Mouse (Mus musculus): Measurements from ENCODE around the gene Nps. TPM values are rescaled to one million over a fixed set of nuclear protein-coding genes. Genes with fewer than 3 reads are reported as not detected.
A peak's percentile ranks its signal among the peaks of the same experiment; 100 is the strongest.
"Not testable (repeated sequence)": the region's sequence is repeated elsewhere in the genome, so short reads cannot be mapped to it uniquely, and the experiment has no call there.

Gene Nps
- under 1 TPM in 1 of 4 experiments, not detected in 3; 0.31 TPM for total RNA-seq (2022)

DNA sequence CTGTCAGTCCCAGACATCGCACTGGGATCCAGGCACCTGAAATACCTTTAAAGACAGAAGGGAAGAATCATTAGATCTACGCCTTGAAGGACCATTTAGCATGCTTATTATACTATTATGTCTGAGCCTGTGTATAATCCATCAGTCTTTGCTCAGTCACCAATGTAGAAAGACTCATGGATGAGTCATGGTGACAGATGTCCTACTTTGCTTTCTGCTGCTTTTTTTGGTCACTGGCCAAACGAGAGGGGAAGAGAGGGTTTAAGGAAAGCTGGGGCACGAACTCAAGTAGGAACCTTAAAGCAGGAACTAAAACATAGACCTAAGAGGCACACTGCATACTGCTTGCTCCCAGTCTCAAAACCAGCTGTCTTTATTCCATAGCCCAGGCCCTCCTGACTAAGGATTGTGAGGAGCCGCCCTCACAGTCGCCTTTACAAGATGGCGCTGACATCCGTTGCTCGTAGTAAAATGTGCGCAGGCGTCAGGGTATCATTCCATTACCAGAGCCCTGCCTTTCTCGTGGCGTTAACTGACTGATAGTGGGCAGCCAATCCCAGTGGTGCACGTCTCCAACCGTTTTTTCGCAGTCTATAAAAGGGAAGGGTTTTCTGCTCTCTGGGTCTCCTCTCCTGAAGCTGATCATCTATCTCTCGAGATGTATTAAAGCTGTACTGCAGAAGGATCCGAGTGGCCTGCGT is at the start of gene Nps:
Nps (plus strand) TSS at position 651 of the 701 bp plus-strand sequence.
- DNase-seq (ENCODE audit: low spot score in 2 of 2): not testable (repeated sequence)

DNA sequence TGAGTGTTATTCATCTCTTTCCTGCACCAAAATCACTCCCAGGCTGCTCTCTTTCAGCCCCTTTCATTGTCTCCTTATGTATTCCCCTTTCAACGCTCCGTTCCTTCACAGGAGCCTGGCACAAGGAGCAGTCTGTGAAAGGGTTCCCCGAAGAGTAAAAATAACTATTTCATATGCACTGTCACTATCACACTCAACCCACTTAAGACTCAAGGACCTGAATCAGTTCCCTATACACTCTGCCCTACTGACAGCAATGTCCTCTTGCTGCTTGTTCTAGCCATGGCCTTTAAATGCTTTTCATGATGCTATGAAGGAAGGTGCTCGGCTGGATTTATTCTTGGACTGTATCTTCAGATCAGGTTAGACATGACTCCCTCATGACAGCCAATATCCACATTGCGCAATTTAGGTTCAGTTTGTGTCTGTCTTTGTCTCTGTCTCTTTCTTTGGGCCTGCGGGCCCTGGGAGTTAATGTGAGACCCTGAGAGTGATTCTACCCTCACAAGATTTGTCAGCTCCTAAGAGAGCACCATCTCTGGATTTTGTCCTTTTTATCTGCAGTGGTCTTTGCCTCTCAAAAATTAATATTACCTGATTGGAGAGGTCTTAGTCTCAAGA is 49.4 kb upstream of the Nps start:
- no peak for DNase-seq (ENCODE audit: low spot score in 2 of 2)

DNA sequence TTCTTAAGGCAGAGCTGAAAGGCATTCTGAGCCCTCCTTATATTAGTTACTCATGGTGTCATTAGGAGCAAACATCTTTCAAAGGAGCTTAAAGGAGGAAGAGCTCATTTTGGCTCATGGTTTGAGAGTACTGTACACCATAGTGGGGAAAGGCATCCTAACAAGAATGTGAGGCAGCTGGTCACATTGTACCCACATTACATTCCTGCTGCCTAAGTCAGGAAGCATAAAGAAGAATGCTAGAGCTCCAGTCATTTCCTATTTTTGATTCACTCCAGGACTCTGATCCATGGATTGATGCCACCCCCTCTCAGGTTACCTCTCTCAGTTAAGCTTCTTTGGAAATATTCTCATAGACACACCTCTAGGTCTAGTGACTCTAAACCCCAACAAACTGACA is 48.2 kb upstream of the Nps start:
- no peak for DNase-seq (ENCODE audit: low spot score in 2 of 2)

DNA sequence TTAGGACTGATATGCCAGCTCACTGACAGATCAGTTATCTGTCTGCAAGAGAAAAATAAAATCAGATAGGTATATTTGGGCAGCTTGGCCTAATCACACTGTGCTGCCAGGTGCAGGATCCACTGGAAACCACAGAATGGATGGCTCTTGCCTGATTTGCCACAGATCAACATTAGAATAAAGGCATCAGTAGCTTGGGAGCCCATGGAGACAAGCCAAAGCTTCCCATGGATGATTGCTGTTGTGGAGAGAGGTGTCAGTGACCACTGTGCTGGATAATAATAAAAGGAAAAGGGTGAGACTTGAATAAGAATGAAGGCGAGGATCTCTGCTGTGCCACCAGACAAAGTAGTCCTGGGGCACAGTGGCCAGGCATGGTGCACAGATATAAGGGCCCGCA is 47.7 kb upstream of the Nps start:
- no peak for DNase-seq (ENCODE audit: low spot score in 2 of 2)

DNA sequence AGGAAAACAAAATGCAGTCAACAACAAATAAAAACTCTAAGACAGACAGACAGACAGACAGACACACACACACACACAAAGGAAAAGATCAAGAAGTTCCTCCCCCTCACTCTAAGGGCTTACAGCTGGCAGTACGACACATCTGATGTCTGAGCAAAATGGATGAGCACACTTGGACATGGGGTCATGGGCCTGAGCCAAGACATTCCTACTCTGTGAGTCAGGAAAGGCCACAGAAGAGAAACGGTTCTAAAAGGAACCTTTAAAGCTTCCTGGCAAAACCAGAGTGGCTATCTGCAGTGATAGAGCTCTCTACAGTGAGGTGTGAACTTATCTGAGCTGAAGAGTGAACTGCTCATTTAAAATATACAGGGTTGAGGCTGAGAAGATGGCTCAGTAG is 46.0 kb upstream of the Nps start:
- DNase-seq (ENCODE audit: low spot score in 2 of 2): no peak

DNA sequence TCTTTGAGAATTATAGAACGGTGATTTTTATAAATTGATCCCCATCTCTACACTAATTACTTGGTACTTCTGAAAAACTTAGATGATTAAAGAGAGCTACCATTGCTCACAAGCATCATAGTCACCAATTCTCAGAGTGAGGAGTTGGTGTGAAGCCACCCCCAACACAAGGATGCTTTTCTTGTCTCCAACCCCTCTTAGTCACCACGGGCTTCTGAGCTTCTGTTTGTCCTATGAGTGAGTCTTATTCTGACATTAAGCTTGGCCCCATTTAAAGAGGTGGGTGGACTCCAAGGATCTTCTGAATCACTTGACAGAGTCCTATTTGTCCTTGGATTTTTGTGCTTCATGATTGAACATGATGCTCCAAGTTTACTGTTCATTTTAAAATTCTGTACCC is 37.0 kb upstream of the Nps start:
- no peak for DNase-seq (ENCODE audit: low spot score in 2 of 2)

DNA sequence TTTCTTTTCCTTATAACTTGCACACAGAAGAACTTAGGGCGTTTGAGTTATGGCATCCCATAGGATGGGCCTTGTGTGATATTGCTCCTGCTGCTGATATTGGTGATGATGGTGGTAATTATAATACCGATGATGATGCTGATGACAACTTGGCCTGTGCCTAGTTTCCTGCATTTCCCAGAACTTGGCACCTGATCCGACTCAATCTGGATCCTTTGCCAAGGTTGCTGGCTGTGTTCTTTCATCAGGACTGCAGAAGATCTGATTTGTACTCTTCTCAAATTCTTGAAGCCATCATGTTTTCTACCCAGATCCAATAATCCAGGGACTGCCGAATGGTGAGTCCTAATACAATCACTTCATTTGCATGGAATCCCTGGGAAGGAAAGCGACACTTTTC is 32.5 kb upstream of the Nps start:
- no peak for DNase-seq (ENCODE audit: low spot score in 2 of 2)

DNA sequence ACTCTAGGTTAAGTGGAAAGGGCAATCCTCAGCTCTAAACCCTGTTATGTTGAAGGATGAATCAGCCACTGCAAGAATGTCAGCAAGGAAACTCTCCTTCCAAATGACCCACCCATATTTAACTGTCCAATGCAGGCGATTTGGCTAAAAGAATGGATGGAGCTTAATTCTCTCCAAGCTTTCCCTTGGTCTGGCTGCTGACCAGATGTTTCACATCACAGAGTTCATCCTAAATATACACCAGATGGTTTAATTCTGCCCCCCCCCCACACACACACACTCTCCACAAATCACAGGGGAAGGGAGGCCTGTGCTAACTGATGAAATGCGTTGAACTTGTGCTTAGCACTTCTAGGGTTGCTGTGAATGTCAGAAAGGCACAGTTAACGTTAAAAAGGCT is 21.4 kb upstream of the Nps start:
- DNase-seq (ENCODE audit: low spot score in 2 of 2): no peak

DNA sequence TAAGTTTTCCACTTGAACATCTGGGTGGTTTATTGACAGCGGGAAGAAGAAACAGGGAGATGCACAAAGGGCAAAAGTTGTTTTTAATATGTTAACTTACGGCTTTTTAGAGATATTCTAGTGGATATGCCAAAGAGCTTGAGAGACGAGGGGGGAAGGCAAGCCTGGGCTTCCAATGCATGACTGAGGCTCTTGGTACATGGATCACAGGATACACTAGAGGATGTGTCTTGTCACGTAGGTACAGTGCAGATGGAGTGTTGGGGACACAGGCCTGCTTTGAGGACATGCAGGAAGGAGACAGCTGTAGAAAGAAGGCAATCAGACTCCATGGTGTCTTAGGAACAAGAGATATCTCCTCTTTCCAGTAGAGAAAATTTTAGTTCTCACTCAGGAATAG is 19.1 kb upstream of the Nps start:
- DNase-seq (ENCODE audit: low spot score in 2 of 2): no peak

DNA sequence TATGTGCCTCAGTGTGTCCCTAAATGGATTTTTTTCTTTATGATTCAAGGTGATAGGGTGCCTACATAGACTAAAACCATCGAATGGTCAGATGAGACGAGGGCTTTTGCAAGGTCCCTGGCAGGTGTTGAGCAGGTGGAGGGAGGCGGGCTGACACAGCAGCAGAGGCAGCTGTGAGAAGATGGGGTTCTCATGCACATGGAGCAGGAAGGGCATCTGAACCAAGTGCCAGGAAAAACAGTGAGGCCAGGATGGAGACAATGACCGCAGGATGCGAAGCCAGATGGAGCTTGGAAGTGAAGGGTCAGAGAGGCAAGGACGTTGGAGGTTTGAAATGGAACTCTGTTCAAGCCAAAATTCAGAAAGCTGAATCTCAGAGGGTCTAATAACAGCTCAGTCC is 18.5 kb upstream of the Nps start:
- DNase-seq (ENCODE audit: low spot score in 2 of 2): no peak

DNA sequence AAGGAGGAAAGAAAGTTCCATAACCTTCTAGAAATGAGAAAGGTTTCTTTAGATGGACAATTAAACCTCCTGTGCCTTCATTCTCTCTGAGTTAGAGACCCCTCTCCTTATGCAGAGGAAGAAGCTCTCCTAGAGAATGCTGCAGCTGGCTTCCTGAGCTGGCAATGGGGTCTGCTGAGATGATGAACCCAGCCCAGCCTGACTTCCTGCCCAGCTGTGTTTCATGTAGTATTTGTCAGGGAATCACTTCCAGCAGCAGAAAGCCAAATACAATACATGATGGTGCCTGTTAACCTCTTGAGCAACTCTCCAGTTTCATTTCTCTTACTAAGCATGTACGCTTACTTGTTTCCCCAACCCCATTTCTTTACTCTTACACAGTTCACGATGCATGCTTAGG is 17.9 kb upstream of the Nps start:
- DNase-seq (ENCODE audit: low spot score in 2 of 2): no peak

DNA sequence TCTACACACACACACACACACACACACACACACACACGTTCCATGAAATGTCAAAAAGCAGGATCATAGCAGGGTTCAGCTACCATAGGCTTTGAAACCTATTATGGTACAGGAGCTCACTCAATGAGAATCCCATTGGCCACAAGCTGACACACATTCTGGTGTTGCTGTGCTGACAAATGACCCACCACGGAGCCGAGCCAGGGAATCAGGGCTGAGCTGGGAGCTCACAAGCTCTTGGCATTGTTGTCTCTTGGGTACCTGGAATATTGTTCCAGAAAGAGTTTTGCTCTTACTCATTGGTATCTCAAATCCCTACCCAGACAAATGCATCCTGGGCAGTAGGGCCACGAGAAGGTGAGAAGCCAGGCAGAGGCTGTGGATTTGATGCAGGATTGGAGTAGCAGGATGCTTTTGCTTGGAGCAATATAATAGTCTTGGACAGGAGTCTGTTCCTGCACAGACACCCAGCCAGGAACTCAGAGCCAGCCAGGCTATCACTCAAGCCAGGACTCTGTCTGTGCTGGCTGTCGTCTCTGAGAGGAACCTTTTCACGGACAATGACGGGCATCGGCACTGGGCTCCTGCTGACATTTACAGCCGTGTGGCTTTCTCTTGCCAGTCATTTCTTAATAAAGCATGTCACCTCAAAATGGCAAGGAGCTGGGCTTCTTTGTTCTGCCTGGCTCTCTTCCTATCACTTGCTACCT is 14.2 kb upstream of the Nps start:
- DNase-seq (ENCODE audit: low spot score in 2 of 2): no peak

DNA sequence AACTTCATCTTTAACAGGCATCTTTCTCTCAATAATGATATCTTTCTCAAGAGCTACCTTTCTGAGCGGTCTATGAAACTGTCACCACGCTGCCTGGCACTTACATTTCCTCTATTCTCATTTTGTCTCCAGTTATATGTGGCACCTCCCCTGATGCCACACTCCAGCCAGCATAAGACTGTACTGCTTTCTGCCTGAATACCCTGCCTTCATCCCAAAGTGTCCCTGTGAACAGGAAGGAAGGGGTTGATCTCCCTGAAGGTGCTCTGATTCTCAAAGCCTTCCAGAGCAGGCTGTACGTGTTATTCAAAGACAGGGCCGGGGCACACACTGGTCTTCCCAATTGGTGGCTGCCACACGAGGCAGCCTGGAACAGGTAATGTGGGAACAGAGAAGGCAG is 12.1 kb upstream of the Nps start:
- no peak for DNase-seq (ENCODE audit: low spot score in 2 of 2)

DNA sequence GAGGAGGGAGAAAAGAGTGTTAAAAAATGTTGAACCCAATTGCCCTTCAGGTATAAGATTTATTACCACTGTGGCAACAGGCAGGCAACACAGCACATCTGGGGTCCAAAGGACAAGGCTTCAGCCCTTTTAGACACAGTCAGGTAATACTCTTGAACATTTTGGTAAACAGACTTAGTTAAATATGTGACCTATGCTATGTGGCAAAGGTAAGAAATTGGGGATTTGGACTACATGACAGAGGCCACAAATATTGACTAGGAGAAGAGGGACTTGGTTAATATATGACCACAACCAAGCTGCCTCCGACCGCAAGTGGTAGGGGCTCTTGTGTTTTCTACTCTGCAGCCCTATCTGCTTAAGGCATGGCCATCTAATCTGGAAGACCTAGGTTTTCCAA is 5.3 kb upstream of the Nps start:
- DNase-seq (ENCODE audit: low spot score in 2 of 2): no peak

DNA sequence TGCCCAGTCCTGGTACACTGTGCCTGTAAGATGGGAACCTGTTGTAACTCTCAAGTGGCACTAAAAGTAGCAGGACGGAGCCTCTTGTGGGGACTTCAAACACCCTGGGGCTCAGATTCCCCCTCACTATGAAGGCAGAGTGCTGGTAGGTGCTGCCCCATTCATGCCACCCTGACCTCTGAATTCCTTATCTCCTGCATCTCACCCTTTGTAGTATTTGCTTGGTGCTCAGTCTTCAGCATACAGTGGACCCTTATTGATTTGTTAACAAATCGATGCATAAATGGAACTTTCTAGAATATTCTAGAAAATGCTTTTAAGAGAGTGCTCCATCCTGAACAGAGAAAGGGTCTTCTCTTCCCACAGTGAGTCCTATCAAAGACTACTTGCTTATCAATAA is 4.1 kb upstream of the Nps start:
- DNase-seq (ENCODE audit: low spot score in 2 of 2): no peak

DNA sequence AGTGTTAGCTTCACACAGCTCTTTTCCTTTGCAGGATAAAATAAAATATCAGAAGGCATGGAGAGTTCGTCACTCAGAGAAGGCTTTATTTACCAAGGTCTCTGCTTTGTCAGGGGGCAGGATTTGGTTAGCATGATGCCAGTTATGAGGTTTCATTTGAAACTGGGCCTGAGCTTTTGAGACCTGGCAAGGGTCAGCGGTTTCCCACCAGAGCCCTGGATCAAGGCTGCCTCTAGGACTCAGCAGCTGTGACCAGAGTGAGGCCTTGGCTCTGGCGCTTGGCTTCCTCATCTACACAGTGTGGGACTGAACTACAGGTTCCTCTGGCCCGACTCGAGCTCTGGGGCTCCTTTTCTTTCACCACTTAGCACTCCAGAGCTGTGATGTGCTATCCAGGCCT is 12.5 kb downstream of the Nps start:
- no peak for DNase-seq (ENCODE audit: low spot score in 2 of 2)

DNA sequence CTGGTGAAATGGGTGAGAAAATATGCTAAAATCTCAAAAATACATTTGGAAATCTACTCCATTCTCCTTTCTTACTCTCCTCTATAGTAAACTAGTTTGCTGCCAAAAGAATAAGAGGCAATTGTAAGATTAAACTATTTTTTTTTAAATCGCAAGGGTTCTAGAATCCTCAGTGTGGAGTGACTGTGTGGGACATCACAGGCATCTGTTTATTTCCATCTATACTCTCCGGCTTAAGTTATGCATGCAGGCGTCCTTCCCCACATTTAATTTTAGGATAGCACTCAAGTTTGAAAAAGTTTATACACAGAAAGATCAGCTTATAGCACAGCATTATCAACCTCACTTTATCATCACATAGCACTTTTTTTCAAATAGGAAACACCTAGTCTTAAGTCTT is 24.7 kb downstream of the Nps start:
- DNase-seq (ENCODE audit: low spot score in 2 of 2): no peak

DNA sequence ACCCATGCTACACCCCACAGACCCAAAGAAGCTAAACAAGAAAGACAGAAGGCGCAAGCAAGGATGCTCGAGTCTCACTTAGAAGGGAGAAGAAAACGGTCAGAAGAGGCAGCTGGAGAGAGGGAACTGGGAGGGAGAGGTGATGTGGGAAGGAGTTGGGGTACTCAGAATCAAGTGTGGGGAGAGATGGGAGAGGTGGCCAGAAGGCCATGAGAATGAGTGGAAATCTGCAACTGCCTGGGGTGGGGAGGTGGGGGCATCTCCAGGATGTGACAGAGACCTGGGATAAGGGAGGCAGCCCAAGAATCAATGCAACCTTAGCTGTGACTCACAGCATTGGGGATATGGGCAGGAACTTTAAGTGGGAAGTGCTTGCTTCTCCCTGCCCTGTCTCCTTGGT is 31.5 kb downstream of the Nps start:
- no peak for DNase-seq (ENCODE audit: low spot score in 2 of 2)

DNA sequence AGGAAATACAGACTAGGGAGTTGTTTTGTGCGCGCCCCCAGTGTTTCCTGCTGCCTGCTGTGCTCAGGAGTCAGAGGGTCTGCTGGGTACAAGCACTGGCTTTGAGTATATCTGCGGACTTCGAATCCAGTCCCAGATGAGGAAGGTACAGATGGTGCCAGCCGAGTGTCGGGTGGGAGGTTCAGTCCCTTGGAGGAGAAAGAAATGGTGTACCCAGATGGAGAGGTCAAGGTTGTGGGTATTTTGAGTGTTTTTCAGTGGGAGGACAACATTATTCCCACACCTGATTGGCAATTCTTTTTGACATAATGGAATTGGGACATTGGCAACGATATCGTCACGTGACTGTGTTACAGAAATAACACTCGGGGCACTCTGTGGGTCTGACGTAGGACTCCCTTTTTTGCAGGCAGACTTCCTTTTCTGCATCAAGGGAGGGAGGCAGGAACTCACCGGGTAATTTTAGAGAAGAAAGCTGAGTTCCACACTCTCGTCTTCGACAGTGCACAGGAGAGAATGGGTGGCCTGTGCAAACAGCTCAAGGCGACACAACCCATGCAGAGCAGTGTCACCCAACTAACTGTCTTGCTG is 33.2 kb downstream of the Nps start:
- DNase-seq (ENCODE audit: low spot score in 2 of 2): no peak

DNA sequence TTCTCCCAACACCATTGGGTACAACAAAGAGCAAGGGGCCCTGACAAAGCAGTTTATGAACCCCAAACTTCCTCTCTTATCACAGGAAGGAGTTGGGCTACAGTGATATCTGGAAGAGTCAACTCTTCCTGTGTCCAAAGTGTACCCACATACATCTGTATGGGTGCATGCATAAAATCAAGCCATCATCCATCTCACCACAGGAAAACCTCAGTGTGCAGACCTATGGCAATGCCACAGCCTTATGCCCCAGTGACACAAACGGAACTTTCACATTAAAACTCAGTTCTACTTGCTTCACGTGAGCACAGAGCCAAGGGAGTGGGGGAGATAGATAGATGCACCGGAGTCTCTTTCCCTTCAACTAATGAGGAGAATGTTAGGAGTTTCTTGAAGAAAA is 36.0 kb downstream of the Nps start:
- DNase-seq (ENCODE audit: low spot score in 2 of 2): no peak

DNA sequence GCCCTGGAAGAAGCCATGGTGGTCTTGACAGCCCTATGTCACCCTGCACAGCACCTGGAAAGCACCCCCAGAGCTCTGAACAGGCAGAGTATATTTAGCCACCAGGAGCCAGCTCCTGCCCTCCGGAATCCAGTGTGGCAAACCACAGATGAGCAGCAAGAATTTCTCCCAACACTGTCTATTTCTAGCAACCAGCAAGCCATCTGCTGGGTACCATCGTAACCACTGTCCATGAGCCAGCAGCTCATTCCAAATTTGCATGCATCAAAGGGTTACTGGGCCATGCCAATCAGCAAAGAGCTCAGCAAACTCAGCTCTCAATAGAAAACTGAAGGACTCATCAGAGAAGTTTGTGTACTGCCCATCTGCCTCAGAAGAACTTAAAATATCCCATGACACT is 46.0 kb downstream of the Nps start:
- peak in 1 of 2 experiments; percentile 7 for DNase-seq (ENCODE audit: low spot score in 2 of 2)

Data from layer of hippocampus, adult 8-10 months (tissue).